Mouse (Mus musculus) liver, embryonic 14.5 days (tissue): ENCODE measurements around the gene Pi4ka. TPM values are rescaled to one million over a fixed set of nuclear protein-coding genes. Genes with fewer than 3 reads are reported as not detected.

Source experiments
- ATAC-seq: fragments of 200-750 bp; cut with Nextera tagmentation; 2 replicates; pipeline ENCODE4 v1.8.0; 2017; ENCODE audit warnings: moderate number of reproducible peaks, mild to moderate bottlenecking, moderate library complexity; ENCODE audit not compliant: insufficient read depth
- DNase-seq, 3 experiments: peaks; one replicate each; pipeline ENCODE4 v3.0.0-alpha.2; 2012 to 2013; ENCODE audit warnings: low read depth in 3 of 3, low spot score in 3 of 3
- H3K27ac ChIP-seq: fragments of 300-500 bp; sonication (generic); 2 replicates; pipeline ENCODE4 v1.5.1; 2014; ENCODE audit warnings: moderate library complexity, mild to moderate bottlenecking, control low read depth, inconsistent platforms
- H3K27me3 ChIP-seq: fragments of 300-500 bp; sonication (generic); 2 replicates; pipeline ENCODE4 v1.6.1; 2014; ENCODE audit warnings: mild to moderate bottlenecking, low read length, moderate library complexity; ENCODE audit not compliant: control insufficient read depth, insufficient read depth
- H3K36me3 ChIP-seq: fragments of 300-500 bp; sonication (generic); replicated peaks from 2 replicates; pipeline ENCODE4 v1.6.1; 2014; ENCODE audit warnings: low read depth; ENCODE audit not compliant: control insufficient read depth, insufficient read depth
- H3K4me1 ChIP-seq, 2 experiments: fragments of 200-500 bp in 1 of 2; fragments of 300-500 bp in 1 of 2; sonication (generic) in 1 of 2; replicated peaks; 2 replicates each; pipeline ENCODE4 v1.6.1; 2012 to 2014; ENCODE audit warnings: antibody characterized with exemption in 1 of 2, inconsistent platforms in 1 of 2, low read length in 1 of 2; ENCODE audit not compliant: control insufficient read depth in 2 of 2, insufficient read depth in 2 of 2
- H3K4me2 ChIP-seq: fragments of 300-500 bp; sonication (generic); 2 replicates; pipeline ENCODE4 v1.6.1; 2014; ENCODE audit warnings: low read depth, mild to moderate bottlenecking, control low read depth, moderate library complexity
- H3K4me3 ChIP-seq, 2 experiments: fragments of 200-500 bp in 1 of 2; fragments of 300-500 bp in 1 of 2; sonication (generic) in 1 of 2; 2 replicates each; pipeline ENCODE4 v1.5.1; 2012 to 2014; ENCODE audit warnings: low read depth in 2 of 2, low read length in 2 of 2, mild to moderate bottlenecking in 2 of 2, control low read depth in 1 of 2, inconsistent platforms in 1 of 2, moderate library complexity in 1 of 2; ENCODE audit not compliant: insufficient read depth in 1 of 2
- H3K9ac ChIP-seq: fragments of 300-500 bp; sonication (generic); replicated peaks from 2 replicates; pipeline ENCODE4 v1.6.1; 2014; ENCODE audit warnings: mild to moderate bottlenecking, control low read depth, moderate library complexity
- H3K9me3 ChIP-seq: fragments of 300-500 bp; sonication (generic); 2 replicates; pipeline ENCODE4 v1.6.1; 2016; ENCODE audit warnings: low read length, mixed read lengths; ENCODE audit not compliant: control insufficient read depth
- CTCF ChIP-seq: IDR thresholded peaks from 2 replicates; pipeline ENCODE4 v1.5.1; 2016; ENCODE audit warnings: antibody characterized with exemption, low read depth, control low read depth
- EP300 ChIP-seq: IDR thresholded peaks from 2 replicates; pipeline ENCODE4 v1.6.1; 2016; ENCODE audit warnings: antibody characterized with exemption, low read depth
- WGBS: fragments of 180-500 bp; shearing (Covaris S2); extraction: QIAGEN DNeasy Blood & Tissue Kit; methylation state at CpG from one replicate; pipeline ENCODE4 v1.1.7; 2014; ENCODE audit not compliant: insufficient replicate concordance; 5-methylcytosine and 5-hydroxymethylcytosine counted together
- polyA plus RNA-seq, 2 experiments: library from polyadenylated mRNA; depleted of rRNA in 1 of 2; stranded (reverse) in 1 of 2; unstranded in 1 of 2; fragments of >200 nt; fragmentation: Nextera tagmentation in 1 of 2; extraction: Ambion mirVana in 1 of 2; gene quantifications; 2 replicates each; pipeline versions ENCODE4 v1.2.1 to v1.2.3; 2012 to 2014

The Pi4ka gene
- polyA plus RNA-seq, 2 experiments: 13.7 to 19.0 TPM

- H3K9me3 ChIP-seq: no peaks in the 10 kb centered on the region; the same call in 1 of the 2 replicates
- WGBS: 55% methylated on average over 4 of the region's 4 CpGs
- H3K27me3 ChIP-seq: no peaks in the 10 kb centered on the region
- H3K9ac ChIP-seq: no peak overlapping the region
- H3K36me3 ChIP-seq: no peaks in the 10 kb centered on the region
- no peak overlapping the region for H3K27ac ChIP-seq
- no peak overlapping the region for H3K4me2 ChIP-seq
- DNase-seq: no peak
- TF ChIP-seq CTCF (peak; percentile 64), EP300 (no peak)
- peaks cover 7 to 22% of the 10 kb centered on the region in 2 experiments for H3K4me1 ChIP-seq
- no peak overlapping the region for H3K4me3 ChIP-seq
- no peak for ATAC-seq
These were observed 135.0 kb downstream of the Pi4ka start for GRCm38 (mm10) chr16:17271124-17271523.

- Histone ChIP-seq H3K9me3 (no peaks in the 10 kb centered on the region; the same call in 1 of the 2 replicates), H3K4me2 (no peak overlapping the region), H3K27ac (no peak overlapping the region), H3K4me3 (no peak overlapping the region), H3K36me3 (no peaks in the 10 kb centered on the region), H3K4me1 (peaks cover 7 to 22% of the 10 kb centered on the region in 2 experiments), H3K9ac (no peak overlapping the region), H3K27me3 (no peaks in the 10 kb centered on the region)
- peak; percentile 47 for TF ChIP-seq EP300
- no peak for TF ChIP-seq CTCF
- DNase-seq: peak in 1 of 3 experiments; percentile 27
- 24% methylated on average over 5 of the region's 5 CpGs for WGBS
- ATAC-seq: peak; percentile 48; the same call in 1 of the 2 replicates
These were observed 136.2 kb downstream of the Pi4ka start for GRCm38 (mm10) chr16:17269872-17270271.

GRCm38 (mm10) chr16:17267937-17268336 lies 138.2 kb downstream of the Pi4ka start:
- H3K9me3 ChIP-seq: no peaks in the 10 kb centered on the region; the same call in 1 of the 2 replicates
- peak; percentile 70; the same call in 1 of the 2 replicates for ATAC-seq
- DNase-seq: peak in 1 of 3 experiments; percentile 27
- no peak overlapping the region for H3K4me3 ChIP-seq
- TF ChIP-seq CTCF (no peak), EP300 (no peak; the same call in 1 of the 2 replicates)
- H3K9ac ChIP-seq: no peak overlapping the region; the same call in 1 of the 2 replicates
- H3K27me3 ChIP-seq: no peaks in the 10 kb centered on the region
- WGBS: 20% methylated on average over 5 of the region's 5 CpGs
- peaks cover 7 to 22% of the 10 kb centered on the region in 2 experiments for H3K4me1 ChIP-seq
- H3K27ac ChIP-seq: 0 out of 2 replicates have a peak overlapping the region, but pooled peaks have one; percentile 4
- H3K4me2 ChIP-seq: no peak overlapping the region
- no peaks in the 10 kb centered on the region for H3K36me3 ChIP-seq

GRCm38 (mm10) chr16:17266113-17266512 lies 140.0 kb downstream of the Pi4ka start:
- H3K4me2 ChIP-seq: no peak overlapping the region
- DNase-seq (no peak), ATAC-seq (no peak)
- H3K27me3 ChIP-seq: no peaks in the 10 kb centered on the region
- H3K4me3 ChIP-seq: no peak overlapping the region
- TF ChIP-seq EP300: no peak
- TF ChIP-seq CTCF: no peak
- no peak overlapping the region for H3K27ac ChIP-seq
- H3K9me3 ChIP-seq: no peaks in the 10 kb centered on the region; the same call in 1 of the 2 replicates
- H3K4me1 ChIP-seq: peaks cover 7 to 22% of the 10 kb centered on the region in 2 experiments
- H3K36me3 ChIP-seq: no peaks in the 10 kb centered on the region
- no peak overlapping the region for H3K9ac ChIP-seq
- WGBS: 54% methylated on average over 3 of the region's 3 CpGs

GRCm38 (mm10) chr16:17261341-17261740 lies 144.8 kb downstream of the Pi4ka start:
- no peaks in the 10 kb centered on the region; the same call in 1 of the 2 replicates for H3K36me3 ChIP-seq
- H3K27me3 ChIP-seq: no peaks in the 10 kb centered on the region
- H3K9me3 ChIP-seq: no peaks in the 10 kb centered on the region
- H3K4me1 ChIP-seq: no peaks in the 10 kb centered on the region
- ATAC-seq (no peak), DNase-seq (no peak)
- H3K9ac ChIP-seq: no peak overlapping the region
- TF ChIP-seq EP300: no peak
- no peak for TF ChIP-seq CTCF
- WGBS: 72% methylated on average over 1 of the region's 1 CpGs
- H3K4me2 ChIP-seq: no peak overlapping the region
- H3K27ac ChIP-seq: no peak overlapping the region
- no peak overlapping the region for H3K4me3 ChIP-seq
